10 mouse cellular contexts compared by ENCODE assay signal in the genomic region with DNA sequence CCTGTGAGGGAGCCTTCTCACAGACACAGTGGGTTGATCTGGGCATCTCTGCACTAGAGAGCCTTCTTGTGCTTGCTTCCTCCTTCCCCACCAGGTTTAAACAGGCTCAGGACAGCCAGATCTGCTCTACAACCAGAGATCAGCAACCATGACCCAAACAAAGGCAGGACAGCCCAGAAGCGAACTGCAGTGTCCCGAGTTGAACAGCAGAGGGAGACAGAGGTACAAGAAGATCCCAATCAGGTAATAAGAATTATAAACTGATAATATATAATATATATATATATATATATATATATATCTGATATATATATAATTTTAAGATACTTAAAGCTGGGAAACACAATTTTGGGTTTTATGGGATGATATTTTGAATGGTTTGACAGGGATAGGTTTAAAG. TPM values are rescaled to one million over a fixed set of nuclear protein-coding genes. Genes with fewer than 3 reads are reported as not detected.
DNase-seq lines count a peak whose midpoint lies in the region; ATAC-seq and TF ChIP-seq lines count a peak whose summit lies in the region.
"Had no signal": no experiment of that assay in that cellular context is flagged by ENCODE, and none has a peak within 500 bp of the region (broad histone marks: within the 10 kb centered on the region; RNA-seq: fewer than 3 reads in every experiment).

No protein-coding gene starts in this region.

- peak; percentile 50 to 69 (median 63) for TF ChIP-seq CTCF in MEL (IDR thresholded peaks at IDR 0.05 in 2 of 3, conservative IDR thresholded peaks at IDR 0.05 in 1 of 3; ENCODE audit: control insufficient read depth in 1 of 3, insufficient read depth in 1 of 3, low read depth in 2 of 3, low read length in 3 of 3, poor library complexity in 1 of 3, severe bottlenecking in 1 of 3)

- WGBS in midbrain, embryonic 10.5 days, result 2% methylated on average over 2 of the region's 2 CpGs
- WGBS in midbrain, embryonic 16.5 days, result 5% methylated on average over 2 of the region's 2 CpGs

- H3K4me3 ChIP-seq in midbrain, embryonic 10.5 days, result no peak overlapping the region
- H3K4me3 ChIP-seq in midbrain, embryonic 16.5 days (ENCODE audit: low read depth, low read length), result no peak overlapping the region
- no peak overlapping the region for H3K4me3 ChIP-seq in MEL (ENCODE audit: control insufficient read depth in 1 of 2, insufficient read depth in 1 of 2, low read depth in 2 of 2, low read length in 2 of 2)

- no peak for ATAC-seq in midbrain, embryonic 16.5 days

- H3K36me3 ChIP-seq in midbrain, embryonic 10.5 days, result no peaks in the 10 kb centered on the region
- no peaks in the 10 kb centered on the region for H3K36me3 ChIP-seq in midbrain, embryonic 16.5 days (ENCODE audit: control insufficient read depth, insufficient read depth, low read length)
- H3K36me3 ChIP-seq in MEL (ENCODE audit: control insufficient read depth in 1 of 2, insufficient read depth in 2 of 2, low read length in 2 of 2), result no peaks in the 10 kb centered on the region

- no peak for TF ChIP-seq EP300 in MEL (IDR thresholded peaks at IDR 0.05; ENCODE audit: low read depth in 1 of 2, low read length in 2 of 2)

- H3K79me2 ChIP-seq in MEL (ENCODE audit: control insufficient read depth, insufficient read depth, low read length, poor library complexity), result no peaks in the 10 kb centered on the region

- no peak for TF ChIP-seq POLR2A in MEL (IDR thresholded peaks at IDR 0.05; ENCODE audit: control insufficient read depth in 1 of 2, insufficient read depth in 1 of 2, low read depth in 1 of 2, low read length in 2 of 2, poor library complexity in 1 of 2)

- no peak overlapping the region for H3K4me2 ChIP-seq in midbrain, embryonic 16.5 days (ENCODE audit: low read length)

- H3K4me1 ChIP-seq in midbrain, embryonic 10.5 days, result no peaks in the 10 kb centered on the region
- H3K4me1 ChIP-seq in midbrain, embryonic 16.5 days (ENCODE audit: control insufficient read depth, insufficient read depth, low read length), result no peaks in the 10 kb centered on the region
- H3K4me1 ChIP-seq in MEL (ENCODE audit: control insufficient read depth in 1 of 2, insufficient read depth in 2 of 2, low read length in 2 of 2), result no peaks in the 10 kb centered on the region

- peak; percentile 21 for DNase-seq in gastrocnemius, adult 18-20 months (ENCODE audit: low spot score)
- DNase-seq in gastrocnemius, adult 8-10 months (ENCODE audit: low spot score in 2 of 2), result no peak
- peak; percentile 48 for DNase-seq in midbrain, embryonic 10.5 days (ENCODE audit: low spot score)
- DNase-seq in MEL (ENCODE audit: low read depth, low spot score), result peak; percentile 42
- peak; percentile 34 for DNase-seq in embryo, embryonic 9.5 days (ENCODE audit: extremely low spot score)
- DNase-seq in lung, postnatal 10 days, result peak; percentile 45
- no peak for DNase-seq in frontal cortex, postnatal 25 days (ENCODE audit: low spot score in 2 of 2)

- TF ChIP-seq RAD21 in MEL (IDR thresholded peaks at IDR 0.05; ENCODE audit: low read depth, low read length), result no peak; the same call in 1 of the 2 replicates

- H3K27me3 ChIP-seq in midbrain, embryonic 10.5 days (ENCODE audit: low read depth, poor library complexity, severe bottlenecking), result no peaks in the 10 kb centered on the region
- no peaks in the 10 kb centered on the region for H3K27me3 ChIP-seq in midbrain, embryonic 16.5 days (ENCODE audit: control insufficient read depth, insufficient read depth, low read depth, low read length)
- H3K27me3 ChIP-seq in MEL (ENCODE audit: control insufficient read depth in 1 of 2, insufficient read depth in 2 of 2, low read length in 2 of 2), result peaks cover 0 to 4% of the 10 kb centered on the region in 2 experiments; a peak in 3 of 4 replicates

- no peaks in the 10 kb centered on the region for H3K9me3 ChIP-seq in midbrain, embryonic 10.5 days (replicated peaks)
- H3K9me3 ChIP-seq in midbrain, embryonic 16.5 days (replicated peaks; ENCODE audit: control insufficient read depth, low read length, poor library complexity, severe bottlenecking), result no peaks in the 10 kb centered on the region
- H3K9me3 ChIP-seq in MEL (replicated peaks; ENCODE audit: insufficient read depth, low read length), result no peaks in the 10 kb centered on the region

- H3K9ac ChIP-seq in midbrain, embryonic 16.5 days (ENCODE audit: low read depth, low read length), result no peak overlapping the region
- no peak overlapping the region for H3K9ac ChIP-seq in MEL (ENCODE audit: control insufficient read depth, low read depth, low read length, poor library complexity, severe bottlenecking)

- peak overlapping the region; percentile 72 for H3K27ac ChIP-seq in midbrain, embryonic 10.5 days (replicated peaks)
- no peak overlapping the region for H3K27ac ChIP-seq in midbrain, embryonic 16.5 days (ENCODE audit: low read length)
- no peak overlapping the region for H3K27ac ChIP-seq in MEL (ENCODE audit: control insufficient read depth, low read depth, low read length)

TF ChIP-seq in MEL, 35 proteins besides CTCF, POLR2A, EP300 and RAD21:
- TF ChIP-seq TBP (IDR thresholded peaks at IDR 0.05; ENCODE audit: low read depth, low read length) (no peak), SMC3 (IDR thresholded peaks at IDR 0.05; ENCODE audit: low read depth, low read length) (peak; percentile 19; the same call in 1 of the 2 replicates)

RNA-seq across cellular contexts. Expression of a gene that starts 22.5 kb away (rescaled TPM):
- not detected for total RNA-seq in gastrocnemius, adult 18-20 months (2021)
- total RNA-seq in gastrocnemius, adult 8-10 months (2022), result not detected
- polyA plus RNA-seq in midbrain, embryonic 10.5 days (2016; fragmentation: Nextera tagmentation; extraction: Ambion mirVana), result not detected in 2 replicates
- polyA plus RNA-seq in midbrain, embryonic 16.5 days (2015; fragmentation: Nextera tagmentation; extraction: Ambion mirVana), result 0.53 and 1.4 TPM in 2 replicates
- not detected in 2 replicates for total RNA-seq in MEL (2012; rRNA removed)
- polyA plus RNA-seq in MEL (2012; ENCODE audit: insufficient read depth in 1 of 2, insufficient read length in 2 of 2, low read depth in 1 of 2, low replicate concordance in 2 of 2, missing spikeins in 1 of 2), result not detected
- total RNA-seq: layer of hippocampus, postnatal 25 days had no signal
- polyA plus RNA-seq: neural tube, embryonic 14.5 days had no signal

RNA-seq across cellular contexts. Expression of a gene that starts 51.0 kb away (rescaled TPM):
- total RNA-seq in gastrocnemius, adult 18-20 months (2021), result not detected
- total RNA-seq in gastrocnemius, adult 8-10 months (2022), result not detected
- polyA plus RNA-seq in midbrain, embryonic 10.5 days (2016; fragmentation: Nextera tagmentation; extraction: Ambion mirVana), result not detected in 2 replicates
- not detected in 2 replicates for polyA plus RNA-seq in midbrain, embryonic 16.5 days (2015; fragmentation: Nextera tagmentation; extraction: Ambion mirVana)
- total RNA-seq in MEL (2012; rRNA removed), result not detected in 2 replicates
- not detected for polyA plus RNA-seq in MEL (2012; ENCODE audit: insufficient read depth in 1 of 2, insufficient read length in 2 of 2, low read depth in 1 of 2, low replicate concordance in 2 of 2, missing spikeins in 1 of 2)
- polyA plus RNA-seq: neural tube, embryonic 14.5 days had no signal

RNA-seq across cellular contexts. Expression of a gene that starts 54.1 kb away (rescaled TPM):
- total RNA-seq in gastrocnemius, adult 18-20 months (2021), result 10 to 100 TPM; 20.0 to 29.0 TPM
- 10 to 100 TPM; 15.7 to 28.1 (median 22.3) TPM for total RNA-seq in gastrocnemius, adult 8-10 months (2022)
- polyA plus RNA-seq in midbrain, embryonic 10.5 days (2016; fragmentation: Nextera tagmentation; extraction: Ambion mirVana), result 151 and 161 TPM in 2 replicates
- polyA plus RNA-seq in midbrain, embryonic 16.5 days (2015; fragmentation: Nextera tagmentation; extraction: Ambion mirVana), result 88.2 and 90.7 TPM in 2 replicates
- not detected in 2 replicates for total RNA-seq in MEL (2012; rRNA removed)
- polyA plus RNA-seq in MEL (2012; ENCODE audit: insufficient read depth in 1 of 2, insufficient read length in 2 of 2, low read depth in 1 of 2, low replicate concordance in 2 of 2, missing spikeins in 1 of 2), result not detected

Comparison
In these comparisons a context has a peak if more than half of its experiments do, and no peak if none do; other contexts are left out.
1. DNase-seq: peak in gastrocnemius, adult 18-20 months (single experiment), midbrain, embryonic 10.5 days (single experiment), MEL (single experiment), embryo, embryonic 9.5 days (single experiment) and lung, postnatal 10 days (single experiment); none in gastrocnemius, adult 8-10 months (0 of 2) and frontal cortex, postnatal 25 days (0 of 2).
2. RNA of a gene that starts 54.1 kb away (total RNA-seq): 20.0 to 29.0 TPM in gastrocnemius, adult 18-20 months and 15.7 to 28.1 TPM in gastrocnemius, adult 8-10 months; not detected in MEL; every median in the first group is over 10 times any median in the second.